23 mouse cellular contexts compared by ENCODE assay signal in genomic region chr3:67877253-67877652, GRCm38 (mm10). TPM values are rescaled to one million over a fixed set of nuclear protein-coding genes. Genes with fewer than 3 reads are reported as not detected.
"Had no signal": no experiment of that assay in that cellular context is flagged by ENCODE, and none has a peak within 500 bp of the region (broad histone marks: within the 10 kb centered on the region; RNA-seq: fewer than 3 reads in every experiment).

No protein-coding gene starts in this region.

- H3K4me3 ChIP-seq: neural tube, embryonic 13.5 days; neural tube, embryonic 15.5 days; stomach, embryonic 15.5 days had no signal

- H3K36me3 ChIP-seq: neural tube, embryonic 13.5 days; neural tube, embryonic 15.5 days; stomach, embryonic 15.5 days had no signal

- H3K4me1 ChIP-seq: neural tube, embryonic 13.5 days; neural tube, embryonic 15.5 days; stomach, embryonic 15.5 days had no signal

- H3K9ac ChIP-seq: neural tube, embryonic 13.5 days; neural tube, embryonic 15.5 days; stomach, embryonic 15.5 days had no signal

- H3K27me3 ChIP-seq: neural tube, embryonic 13.5 days; neural tube, embryonic 15.5 days; stomach, embryonic 15.5 days had no signal

- DNase-seq: retina, postnatal 1 day; right cerebral cortex, adult 18-20 months; right cerebral cortex, postnatal 14 days; right cerebral cortex, postnatal 25 days; right cerebral cortex, postnatal 4 days; spleen, adult 18-20 months; thymus, adult 18-20 months; thymus, adult 2 months; thymus, postnatal 14 days; thymus, postnatal 25 days; thymus, postnatal 36 days; thymus, postnatal 4 days had no signal

- H3K27ac ChIP-seq: neural tube, embryonic 13.5 days; neural tube, embryonic 15.5 days; stomach, embryonic 15.5 days; stomach, postnatal 0 days had no signal

- H3K4me2 ChIP-seq: neural tube, embryonic 13.5 days; neural tube, embryonic 15.5 days; stomach, embryonic 15.5 days had no signal

- H3K9me3 ChIP-seq: neural tube, embryonic 13.5 days; neural tube, embryonic 15.5 days; stomach, embryonic 15.5 days had no signal

RNA-seq across cellular contexts. Expression of gene Iqcj, which starts 14.8 kb away (rescaled TPM):
- polyA plus RNA-seq: small intestine, adult 2 months; spleen, adult 2 months; stomach, embryonic 14.5 days; stomach, embryonic 15.5 days; stomach, embryonic 16.5 days; stomach, postnatal 0 days; thymus, postnatal 0 days; urinary bladder, adult 2 months had no signal

RNA-seq across cellular contexts. Expression of gene Iqschfp, which starts 14.8 kb away (rescaled TPM):
- total RNA-seq: neutrophil, adult 5-6 weeks had no signal
- polyA plus RNA-seq: small intestine, adult 2 months; spleen, adult 2 months; thymus, adult 2 months; thymus, postnatal 0 days; urinary bladder, adult 2 months had no signal
